Mouse (Mus musculus): ENCODE data around the gene Mcmbp. TPM values are rescaled to one million over a fixed set of nuclear protein-coding genes. Genes with fewer than 3 reads are reported as not detected.

Mcmbp gene
- 60.8 and 61.7 TPM in 2 replicates for polyA plus RNA-seq (2014; fragmentation: Nextera tagmentation; extraction: Ambion mirVana)

GRCm38 (mm10) chr7:128740334-128740733, at the start of gene Mcmbp:
TSS of gene Mcmbp (minus strand) at chr7:128740495.
- under 1% methylated on average over 35 of the region's 35 CpGs for WGBS

GRCm38 (mm10) chr7:128790045-128790444, 49.8 kb upstream of the Mcmbp start:
- ATAC-seq (ENCODE audit: low FRiP score, low TSS enrichment), result no peak
- H3K36me3 ChIP-seq (ENCODE audit: control insufficient read depth, insufficient read depth, low read length), result peaks cover 11% of the 10 kb centered on the region
- H3K9ac ChIP-seq (replicated peaks; ENCODE audit: low read length), result no peak overlapping the region
- H3K4me3 ChIP-seq (replicated peaks; ENCODE audit: low read depth, low read length), result no peak overlapping the region
- DNase-seq, result no peak
- H3K27me3 ChIP-seq (ENCODE audit: control insufficient read depth, insufficient read depth, low read length), result no peaks in the 10 kb centered on the region
- H3K9me3 ChIP-seq (ENCODE audit: control insufficient read depth, low read length), result no peaks in the 10 kb centered on the region
- 85% methylated on average over 4 of the region's 4 CpGs for WGBS
- H3K27ac ChIP-seq (replicated peaks; ENCODE audit: low read depth, low read length), result no peak overlapping the region
- no peaks in the 10 kb centered on the region for H3K4me1 ChIP-seq (ENCODE audit: control insufficient read depth, insufficient read depth, low read length)
- no peak overlapping the region for H3K4me2 ChIP-seq (ENCODE audit: low read length)

More at GRCm38 (mm10) chr7:128740334-128740733, at the start of gene Mcmbp:
- peak; percentile 98 for DNase-seq
- Histone ChIP-seq H3K4me2 (ENCODE audit: low read length) (peak within 1 kb of the TSS; percentile 92), H3K4me3 (replicated peaks; ENCODE audit: low read depth, low read length) (peak within 1 kb of the TSS; percentile 94), H3K9me3 (ENCODE audit: control insufficient read depth, low read length) (no peaks in the 10 kb centered on the region), H3K36me3 (ENCODE audit: control insufficient read depth, insufficient read depth, low read length) (no peaks in the 10 kb centered on the region), H3K27me3 (ENCODE audit: control insufficient read depth, insufficient read depth, low read length) (no peaks in the 10 kb centered on the region), H3K4me1 (ENCODE audit: control insufficient read depth, insufficient read depth, low read length) (peaks cover 17% of the 10 kb centered on the region), H3K9ac (replicated peaks; ENCODE audit: low read length) (peak within 1 kb of the TSS; percentile 93), H3K27ac (replicated peaks; ENCODE audit: low read depth, low read length) (peak within 1 kb of the TSS; percentile 92)
- peak; percentile 89 for ATAC-seq (ENCODE audit: low FRiP score, low TSS enrichment)

- Histone ChIP-seq H3K27ac (replicated peaks; ENCODE audit: low read depth, low read length) (no peak overlapping the region), H3K4me2 (ENCODE audit: low read length) (no peak overlapping the region), H3K27me3 (ENCODE audit: control insufficient read depth, insufficient read depth, low read length) (no peaks in the 10 kb centered on the region), H3K9ac (replicated peaks; ENCODE audit: low read length) (no peak overlapping the region), H3K9me3 (ENCODE audit: control insufficient read depth, low read length) (no peaks in the 10 kb centered on the region), H3K4me3 (replicated peaks; ENCODE audit: low read depth, low read length) (no peak overlapping the region), H3K36me3 (ENCODE audit: control insufficient read depth, insufficient read depth, low read length) (peaks cover 84% of the 10 kb centered on the region), H3K4me1 (ENCODE audit: control insufficient read depth, insufficient read depth, low read length) (no peaks in the 10 kb centered on the region)
- no peak for DNase-seq
- ATAC-seq (ENCODE audit: low FRiP score, low TSS enrichment), result no peak
- 94% methylated on average over 3 of the region's 3 CpGs for WGBS
These were observed 41.6 kb upstream of the Mcmbp start for GRCm38 (mm10) chr7:128781846-128782245.

- Histone ChIP-seq H3K4me1 (ENCODE audit: control insufficient read depth, insufficient read depth, low read length) (no peaks in the 10 kb centered on the region), H3K9ac (replicated peaks; ENCODE audit: low read length) (no peak overlapping the region), H3K27me3 (ENCODE audit: control insufficient read depth, insufficient read depth, low read length) (no peaks in the 10 kb centered on the region), H3K9me3 (ENCODE audit: control insufficient read depth, low read length) (no peaks in the 10 kb centered on the region), H3K27ac (replicated peaks; ENCODE audit: low read depth, low read length) (no peak overlapping the region), H3K4me2 (ENCODE audit: low read length) (no peak overlapping the region), H3K4me3 (replicated peaks; ENCODE audit: low read depth, low read length) (no peak overlapping the region), H3K36me3 (ENCODE audit: control insufficient read depth, insufficient read depth, low read length) (peaks cover 89% of the 10 kb centered on the region)
- WGBS, result 41% methylated on average over 6 of the region's 6 CpGs
- ATAC-seq (ENCODE audit: low FRiP score, low TSS enrichment), result no peak
- DNase-seq, result peak; percentile 95
These were observed 39.0 kb upstream of the Mcmbp start for GRCm38 (mm10) chr7:128779305-128779704.

- no peaks in the 10 kb centered on the region for H3K4me1 ChIP-seq (ENCODE audit: control insufficient read depth, insufficient read depth, low read length)
- H3K27ac ChIP-seq (replicated peaks; ENCODE audit: low read depth, low read length), result no peak overlapping the region
- H3K36me3 ChIP-seq (ENCODE audit: control insufficient read depth, insufficient read depth, low read length), result peaks cover 91% of the 10 kb centered on the region
These were observed 36.9 kb upstream of the Mcmbp start for GRCm38 (mm10) chr7:128777201-128777600.

GRCm38 (mm10) chr7:128766696-128767095, 26.4 kb upstream of the Mcmbp start:
- no peaks in the 10 kb centered on the region for H3K9me3 ChIP-seq (ENCODE audit: control insufficient read depth, low read length)
- H3K4me2 ChIP-seq (ENCODE audit: low read length), result no peak overlapping the region
- no peaks in the 10 kb centered on the region for H3K27me3 ChIP-seq (ENCODE audit: control insufficient read depth, insufficient read depth, low read length)
- ATAC-seq (ENCODE audit: low FRiP score, low TSS enrichment), result no peak
- peaks cover 90% of the 10 kb centered on the region for H3K36me3 ChIP-seq (ENCODE audit: control insufficient read depth, insufficient read depth, low read length)
- no peak for DNase-seq
- H3K4me1 ChIP-seq (ENCODE audit: control insufficient read depth, insufficient read depth, low read length), result no peaks in the 10 kb centered on the region
- no peak overlapping the region for H3K27ac ChIP-seq (replicated peaks; ENCODE audit: low read depth, low read length)
- H3K9ac ChIP-seq (replicated peaks; ENCODE audit: low read length), result no peak overlapping the region
- H3K4me3 ChIP-seq (replicated peaks; ENCODE audit: low read depth, low read length), result no peak overlapping the region

More at GRCm38 (mm10) chr7:128777201-128777600, 36.9 kb upstream of the Mcmbp start:
- Histone ChIP-seq H3K9me3 (ENCODE audit: control insufficient read depth, low read length) (no peaks in the 10 kb centered on the region), H3K4me3 (replicated peaks; ENCODE audit: low read depth, low read length) (no peak overlapping the region), H3K9ac (replicated peaks; ENCODE audit: low read length) (no peak overlapping the region), H3K4me2 (ENCODE audit: low read length) (no peak overlapping the region), H3K27me3 (ENCODE audit: control insufficient read depth, insufficient read depth, low read length) (no peaks in the 10 kb centered on the region)
- ATAC-seq (ENCODE audit: low FRiP score, low TSS enrichment) (no peak), DNase-seq (no peak)
- 95% methylated on average over 6 of the region's 6 CpGs for WGBS

GRCm38 (mm10) chr7:128758948-128759347, 18.7 kb upstream of the Mcmbp start:
- no peak overlapping the region for H3K4me2 ChIP-seq (ENCODE audit: low read length)
- H3K4me3 ChIP-seq (replicated peaks; ENCODE audit: low read depth, low read length), result no peak overlapping the region
- H3K4me1 ChIP-seq (ENCODE audit: control insufficient read depth, insufficient read depth, low read length), result no peaks in the 10 kb centered on the region
- no peak overlapping the region for H3K9ac ChIP-seq (replicated peaks; ENCODE audit: low read length)
- ATAC-seq (ENCODE audit: low FRiP score, low TSS enrichment) (no peak), DNase-seq (no peak)
- no peaks in the 10 kb centered on the region for H3K27me3 ChIP-seq (ENCODE audit: control insufficient read depth, insufficient read depth, low read length)
- peaks cover 91% of the 10 kb centered on the region for H3K36me3 ChIP-seq (ENCODE audit: control insufficient read depth, insufficient read depth, low read length)
- H3K27ac ChIP-seq (replicated peaks; ENCODE audit: low read depth, low read length), result no peak overlapping the region
- WGBS, result 97% methylated on average over 4 of the region's 4 CpGs
- no peaks in the 10 kb centered on the region for H3K9me3 ChIP-seq (ENCODE audit: control insufficient read depth, low read length)

GRCm38 (mm10) chr7:128755396-128755795, 15.1 kb upstream of the Mcmbp start:
- 89% methylated on average over 1 of the region's 1 CpGs for WGBS
- H3K4me3 ChIP-seq (replicated peaks; ENCODE audit: low read depth, low read length), result no peak overlapping the region
- H3K27ac ChIP-seq (replicated peaks; ENCODE audit: low read depth, low read length), result no peak overlapping the region
- H3K27me3 ChIP-seq (ENCODE audit: control insufficient read depth, insufficient read depth, low read length), result no peaks in the 10 kb centered on the region
- H3K9me3 ChIP-seq (ENCODE audit: control insufficient read depth, low read length), result no peaks in the 10 kb centered on the region
- H3K4me1 ChIP-seq (ENCODE audit: control insufficient read depth, insufficient read depth, low read length), result no peaks in the 10 kb centered on the region
- H3K9ac ChIP-seq (replicated peaks; ENCODE audit: low read length), result no peak overlapping the region
- no peak overlapping the region for H3K4me2 ChIP-seq (ENCODE audit: low read length)
- DNase-seq (no peak), ATAC-seq (ENCODE audit: low FRiP score, low TSS enrichment) (no peak)
- peaks cover 85% of the 10 kb centered on the region for H3K36me3 ChIP-seq (ENCODE audit: control insufficient read depth, insufficient read depth, low read length)

- ATAC-seq (ENCODE audit: low FRiP score, low TSS enrichment) (no peak), DNase-seq (no peak)
- WGBS, result 91% methylated on average over 4 of the region's 4 CpGs
- Histone ChIP-seq H3K27ac (replicated peaks; ENCODE audit: low read depth, low read length) (no peak overlapping the region), H3K4me3 (replicated peaks; ENCODE audit: low read depth, low read length) (no peak overlapping the region), H3K36me3 (ENCODE audit: control insufficient read depth, insufficient read depth, low read length) (peaks cover 58% of the 10 kb centered on the region), H3K9ac (replicated peaks; ENCODE audit: low read length) (no peak overlapping the region), H3K4me2 (ENCODE audit: low read length) (no peak overlapping the region), H3K9me3 (ENCODE audit: control insufficient read depth, low read length) (no peaks in the 10 kb centered on the region), H3K4me1 (ENCODE audit: control insufficient read depth, insufficient read depth, low read length) (no peaks in the 10 kb centered on the region), H3K27me3 (ENCODE audit: control insufficient read depth, insufficient read depth, low read length) (no peaks in the 10 kb centered on the region)
These were observed 11.7 kb upstream of the Mcmbp start for GRCm38 (mm10) chr7:128752012-128752411.

All from midbrain, embryonic 14.5 days (tissue).